Mouse (Mus musculus): ENCODE measurements around the gene Asphd2.

GRCm38 (mm10) chr5:112349169-112349568, 45.5 kb downstream of the Asphd2 start:
- TF ChIP-seq POLR2A (IDR thresholded peaks at IDR 0.05; ENCODE audit: extremely low read depth, insufficient read depth, low read length) (no peak), CTCF (IDR thresholded peaks at IDR 0.05; ENCODE audit: extremely low read depth, insufficient read depth, low read length) (no peak)

Measured in cortical plate, adult 2 months (tissue).